Mouse (Mus musculus): ENCODE data around the gene Pcgf6.
A peak's percentile ranks its signal among the peaks of the same experiment; 100 is the strongest.

Gene Pcgf6

GRCm38 (mm10) chr19:47050271-47051032, at the start of gene Pcgf6:
Gene Pcgf6, minus strand, starts transcription at chr19:47050906.
- DNase-seq (ENCODE audit: low spot score): peak; percentile 65

- DNase-seq (ENCODE audit: low spot score): peak; percentile 98
These were observed 39.9 kb upstream of the Pcgf6 start, which contains the start of the genes Usmg5 and Pdcd11 for GRCm38 (mm10) chr19:47090550-47091156. Gene Usmg5, minus strand, starts transcription at chr19:47090647. Gene Pdcd11, plus strand, starts transcription at chr19:47090768.

- DNase-seq (ENCODE audit: low spot score): peak; percentile 30
These were observed 39.2 kb upstream of the Pcgf6 start for GRCm38 (mm10) chr19:47089718-47090525.

- DNase-seq (ENCODE audit: low spot score): peak; percentile 28
These were observed 37.5 kb upstream of the Pcgf6 start for GRCm38 (mm10) chr19:47088226-47088625.

- DNase-seq (ENCODE audit: low spot score): peak; percentile 88
These were observed 17.4 kb upstream of the Pcgf6 start for GRCm38 (mm10) chr19:47067924-47068611.

GRCm38 (mm10) chr19:47067096-47067882, 16.6 kb upstream of the Pcgf6 start, which contains the start of gene Taf5:
Gene Taf5, plus strand, starts transcription at chr19:47067746.
- DNase-seq (ENCODE audit: low spot score): peak; percentile 98

GRCm38 (mm10) chr19:47065860-47066259, 15.2 kb upstream of the Pcgf6 start:
- no peak for DNase-seq (ENCODE audit: low spot score)

GRCm38 (mm10) chr19:47057684-47058083, 7.0 kb upstream of the Pcgf6 start:
- no peak for DNase-seq (ENCODE audit: low spot score)

- DNase-seq (ENCODE audit: low spot score): no peak
These were observed 2.8 kb upstream of the Pcgf6 start for GRCm38 (mm10) chr19:47053471-47053870.

- no peak for DNase-seq (ENCODE audit: low spot score)
These were observed 2.2 kb upstream of the Pcgf6 start for GRCm38 (mm10) chr19:47052927-47053326.

- DNase-seq (ENCODE audit: low spot score): no peak
These were observed 866 bp downstream of the Pcgf6 start for GRCm38 (mm10) chr19:47049840-47050239.

- no peak for DNase-seq (ENCODE audit: low spot score)
These were observed 1.6 kb downstream of the Pcgf6 start for GRCm38 (mm10) chr19:47049061-47049460.

- DNase-seq (ENCODE audit: low spot score): no peak
These were observed 3.4 kb downstream of the Pcgf6 start for GRCm38 (mm10) chr19:47047236-47047833.

GRCm38 (mm10) chr19:47046343-47046742, 4.4 kb downstream of the Pcgf6 start:
- DNase-seq (ENCODE audit: low spot score): no peak

- DNase-seq (ENCODE audit: low spot score): peak; percentile 59
These were observed 7.1 kb downstream of the Pcgf6 start for GRCm38 (mm10) chr19:47043608-47044007.

GRCm38 (mm10) chr19:47040720-47041473, 9.8 kb downstream of the Pcgf6 start:
- DNase-seq (ENCODE audit: low spot score): peak; percentile 41

GRCm38 (mm10) chr19:47036596-47036995, 14.1 kb downstream of the Pcgf6 start:
- DNase-seq (ENCODE audit: low spot score): no peak

- DNase-seq (ENCODE audit: low spot score): no peak
These were observed 15.8 kb downstream of the Pcgf6 start for GRCm38 (mm10) chr19:47034916-47035315.

GRCm38 (mm10) chr19:47031770-47032169, 18.9 kb downstream of the Pcgf6 start:
- no peak for DNase-seq (ENCODE audit: low spot score)

GRCm38 (mm10) chr19:47029796-47030195, 20.9 kb downstream of the Pcgf6 start:
- DNase-seq (ENCODE audit: low spot score): no peak

All from adipocyte (in vitro differentiated cells).